Mouse (Mus musculus) 416B (cell line): ENCODE results near the gene Hoxd12.
A peak's percentile ranks its signal among the peaks of the same experiment; 100 is the strongest.

Experiments used
- DNase-seq: peaks from one replicate; pipeline ENCODE4 v3.0.0; 2011; ENCODE audit warnings: low read depth

Gene Hoxd12

GRCm38 (mm10) chr2:74681594-74682531 is 7.0 kb downstream of the Hoxd12 start:
- DNase-seq: no peak

- DNase-seq: no peak
Measured at GRCm38 (mm10) chr2:74682796-74683195, 8.0 kb downstream of the Hoxd12 start.

GRCm38 (mm10) chr2:74683471-74683951 is 8.7 kb downstream of the Hoxd12 start:
- no peak for DNase-seq

GRCm38 (mm10) chr2:74684106-74684505 is 9.3 kb downstream of the Hoxd12 start:
- DNase-seq: no peak

- no peak for DNase-seq
Measured at GRCm38 (mm10) chr2:74685059-74685603, 10.3 kb downstream of the Hoxd12 start.

GRCm38 (mm10) chr2:74686301-74686987 is 11.6 kb downstream of the Hoxd12 start:
- DNase-seq: peak; percentile 42

- DNase-seq: no peak
Measured at GRCm38 (mm10) chr2:74686988-74687697, 12.3 kb downstream of the Hoxd12 start.

GRCm38 (mm10) chr2:74687698-74688555 is 13.1 kb downstream of the Hoxd12 start:
- no peak for DNase-seq

- DNase-seq: no peak
Measured at GRCm38 (mm10) chr2:74688795-74689573, 14.2 kb downstream of the Hoxd12 start.

GRCm38 (mm10) chr2:74689574-74690337 is 14.9 kb downstream of the Hoxd12 start:
- no peak for DNase-seq

- DNase-seq: no peak
Measured at GRCm38 (mm10) chr2:74690338-74690716, 15.5 kb downstream of the Hoxd12 start.

GRCm38 (mm10) chr2:74691022-74691951 is 16.5 kb downstream of the Hoxd12 start, which contains the start of gene Hoxd10:
Gene Hoxd10 (plus strand): TSS chr2:74691924.
- DNase-seq: no peak

GRCm38 (mm10) chr2:74691995-74692807 is 17.4 kb downstream of the Hoxd12 start:
- DNase-seq: no peak

GRCm38 (mm10) chr2:74692808-74693431 is 18.1 kb downstream of the Hoxd12 start:
- DNase-seq: no peak

GRCm38 (mm10) chr2:74693432-74693827 is 18.6 kb downstream of the Hoxd12 start:
- no peak for DNase-seq

- DNase-seq: peak; percentile 12
Measured at GRCm38 (mm10) chr2:74694066-74694465, 19.3 kb downstream of the Hoxd12 start.

- no peak for DNase-seq
Measured at GRCm38 (mm10) chr2:74695383-74695782, 20.6 kb downstream of the Hoxd12 start.
